Mouse (Mus musculus) spleen, adult 2 months (tissue): Measurements from ENCODE around the gene Tmem125.

Experiments
- CTCF ChIP-seq: fragments of 200-500 bp; IDR thresholded peaks from 2 replicates; pipeline ENCODE4 v1.5.1; 2011; ENCODE audit warnings: mild to moderate bottlenecking, inconsistent platforms; ENCODE audit not compliant: insufficient read depth, insufficient read length, insufficient replicate concordance; ENCODE audit errors: extremely low read depth
- POLR2A ChIP-seq: fragments of 200-500 bp; IDR thresholded peaks from 2 replicates; pipeline ENCODE4 v1.6.1; 2011; ENCODE audit warnings: low read depth, low read length, inconsistent platforms

GRCm38 (mm10) chr4:118542510-118543157 is 1.2 kb downstream of the Tmem125 start:
- TF ChIP-seq CTCF, result no peak
- no peak for TF ChIP-seq POLR2A
